Mouse (Mus musculus) midbrain, embryonic 13.5 days (tissue): ENCODE measurements at regions not wholly inside any gene's neighbourhood (a gene's known extent, or its start where the extent isn't known, plus 50 kb on each side); places are given as distances from the start of the nearest gene placed in this dataset.

Source experiments
- ATAC-seq: fragments of 200-750 bp; cut with Nextera tagmentation; 2 replicates; pipeline ENCODE4 v1.8.0; 2017; ENCODE audit warnings: mild to moderate bottlenecking, moderate TSS enrichment, moderate library complexity
- H3K27ac ChIP-seq: fragments of 300-500 bp; sonication (generic); 2 replicates; pipeline ENCODE4 v1.5.1; 2015; ENCODE audit warnings: inconsistent platforms, mild to moderate bottlenecking, moderate library complexity
- H3K27me3 ChIP-seq: fragments of 300-500 bp; sonication (generic); 2 replicates; pipeline ENCODE4 v1.6.1; 2015; ENCODE audit warnings: mild to moderate bottlenecking, inconsistent platforms
- H3K36me3 ChIP-seq: fragments of 300-500 bp; sonication (generic); 2 replicates; pipeline ENCODE4 v1.6.1; 2015; ENCODE audit warnings: mild to moderate bottlenecking, inconsistent platforms
- H3K4me1 ChIP-seq: fragments of 300-500 bp; sonication (generic); replicated peaks from 2 replicates; pipeline ENCODE4 v1.6.1; 2015; ENCODE audit warnings: inconsistent platforms
- H3K4me2 ChIP-seq: fragments of 300-500 bp; sonication (generic); replicated peaks from 2 replicates; pipeline ENCODE4 v1.6.1; 2015; ENCODE audit warnings: moderate library complexity, mild to moderate bottlenecking, inconsistent platforms
- H3K4me3 ChIP-seq: fragments of 300-500 bp; sonication (generic); replicated peaks from 2 replicates; pipeline ENCODE4 v1.5.1; 2015; ENCODE audit warnings: mild to moderate bottlenecking, inconsistent platforms
- H3K9ac ChIP-seq: fragments of 300-500 bp; sonication (generic); replicated peaks from 2 replicates; pipeline ENCODE4 v1.6.1; 2015; ENCODE audit warnings: mild to moderate bottlenecking, inconsistent platforms
- H3K9me3 ChIP-seq: fragments of 300-500 bp; sonication (generic); 2 replicates; pipeline ENCODE4 v1.6.1; 2016; ENCODE audit warnings: mild to moderate bottlenecking, inconsistent platforms
- WGBS: fragments of 180-500 bp; shearing (Covaris S2); methylation state at CpG from one replicate; pipeline ENCODE4 v1.1.7; 2015; 5-methylcytosine and 5-hydroxymethylcytosine counted together

- no peak for ATAC-seq
- peaks cover 36% of the 10 kb centered on the region for H3K4me1 ChIP-seq
- no peak overlapping the region for H3K27ac ChIP-seq
- H3K36me3 ChIP-seq: no peaks in the 10 kb centered on the region
- no peak overlapping the region for H3K4me2 ChIP-seq
- no peak overlapping the region for H3K4me3 ChIP-seq
- no peaks in the 10 kb centered on the region for H3K9me3 ChIP-seq
- H3K27me3 ChIP-seq: no peaks in the 10 kb centered on the region
- H3K9ac ChIP-seq: no peak overlapping the region
- 70% methylated on average over 10 of the region's 10 CpGs for WGBS
These were observed 326.1 kb downstream of the Sox9 start for GRCm38 (mm10) chr11:113107966-113108699.

- Histone ChIP-seq H3K27me3 (no peaks in the 10 kb centered on the region), H3K9me3 (no peaks in the 10 kb centered on the region), H3K4me3 (no peak overlapping the region), H3K9ac (no peak overlapping the region), H3K36me3 (no peaks in the 10 kb centered on the region), H3K4me1 (peaks cover 31% of the 10 kb centered on the region), H3K4me2 (no peak overlapping the region), H3K27ac (no peak overlapping the region)
- WGBS: 94% methylated on average over 4 of the region's 4 CpGs
- ATAC-seq: no peak
These were observed 327.1 kb downstream of the Sox9 start for GRCm38 (mm10) chr11:113109096-113109495.

DNA sequence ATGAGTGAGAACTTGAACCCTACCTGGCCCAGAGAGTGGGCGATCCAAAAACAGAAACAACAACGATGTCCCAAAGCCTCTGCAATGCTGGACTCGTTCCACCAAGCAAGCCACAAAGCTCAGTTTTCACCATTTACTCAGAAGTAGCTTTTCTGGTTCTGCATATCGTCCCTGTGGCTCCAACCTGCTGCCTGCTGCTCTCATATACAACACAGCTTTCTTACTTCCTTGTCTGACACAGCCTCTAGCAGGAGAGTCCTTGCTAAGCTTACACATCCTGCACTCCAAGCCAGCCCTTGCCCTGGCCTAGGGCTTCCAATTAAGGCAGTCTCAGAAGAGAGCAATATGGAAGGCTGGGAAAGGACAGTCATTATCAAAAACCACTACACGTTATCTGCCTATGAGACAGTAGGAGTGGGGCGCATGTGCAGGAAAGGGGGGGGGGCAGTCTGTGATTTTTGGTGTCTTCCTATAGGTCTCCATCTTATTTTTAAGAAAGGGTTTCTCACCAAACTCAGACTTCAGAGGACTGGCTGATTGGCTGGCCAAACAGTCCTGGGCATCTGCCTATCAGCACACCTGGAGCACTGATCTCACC, 331.3 kb downstream of the Sox9 start:
- Histone ChIP-seq H3K4me2 (no peak overlapping the region), H3K4me1 (peaks cover 11% of the 10 kb centered on the region), H3K4me3 (no peak overlapping the region), H3K9ac (no peak overlapping the region), H3K9me3 (no peaks in the 10 kb centered on the region), H3K36me3 (no peaks in the 10 kb centered on the region), H3K27ac (no peak overlapping the region), H3K27me3 (no peaks in the 10 kb centered on the region)
- 90% methylated on average over 6 of the region's 6 CpGs for WGBS
- no peak for ATAC-seq

DNA sequence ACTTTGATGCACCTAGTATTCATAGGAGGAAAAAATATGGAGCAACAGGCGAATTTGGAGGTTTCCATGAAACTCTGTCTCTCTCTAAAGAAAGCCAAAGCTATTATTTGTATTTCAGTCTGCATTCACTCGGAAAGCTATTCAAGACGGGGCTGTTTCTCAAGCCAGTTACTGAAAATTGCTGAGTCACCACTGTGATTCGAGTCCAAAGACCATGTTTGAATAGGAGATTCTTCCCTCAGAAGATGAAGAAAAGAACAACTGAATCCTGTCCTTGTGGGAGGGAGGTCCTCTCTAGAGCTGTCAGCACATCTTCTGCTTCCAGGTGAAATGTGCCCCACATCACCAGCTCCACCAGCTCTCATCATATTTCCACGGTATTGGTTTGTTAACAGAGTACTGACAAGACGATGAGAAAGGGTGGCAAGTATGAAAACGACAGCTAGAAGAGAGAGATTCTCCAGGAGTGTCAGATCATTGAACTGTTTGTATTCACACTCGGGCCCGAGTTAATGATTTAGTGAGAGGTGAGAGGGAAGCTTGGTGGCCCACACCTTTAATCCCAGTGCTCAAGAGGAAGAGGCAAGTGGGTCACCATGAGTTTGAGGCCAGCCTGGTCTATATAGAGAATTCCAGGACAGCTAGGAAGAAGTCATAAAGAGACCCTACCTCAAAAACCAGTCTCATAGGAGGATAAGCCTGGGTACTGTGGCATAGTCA, 335.3 kb downstream of the Sox9 start:
- no peak overlapping the region for H3K4me3 ChIP-seq
- H3K4me2 ChIP-seq: no peak overlapping the region
- H3K27me3 ChIP-seq: no peaks in the 10 kb centered on the region
- no peak overlapping the region for H3K9ac ChIP-seq
- no peaks in the 10 kb centered on the region for H3K36me3 ChIP-seq
- H3K27ac ChIP-seq: no peak overlapping the region
- H3K4me1 ChIP-seq: peaks cover 30% of the 10 kb centered on the region
- H3K9me3 ChIP-seq: no peaks in the 10 kb centered on the region
- 88% methylated on average over 9 of the region's 9 CpGs for WGBS
- no peak for ATAC-seq

DNA sequence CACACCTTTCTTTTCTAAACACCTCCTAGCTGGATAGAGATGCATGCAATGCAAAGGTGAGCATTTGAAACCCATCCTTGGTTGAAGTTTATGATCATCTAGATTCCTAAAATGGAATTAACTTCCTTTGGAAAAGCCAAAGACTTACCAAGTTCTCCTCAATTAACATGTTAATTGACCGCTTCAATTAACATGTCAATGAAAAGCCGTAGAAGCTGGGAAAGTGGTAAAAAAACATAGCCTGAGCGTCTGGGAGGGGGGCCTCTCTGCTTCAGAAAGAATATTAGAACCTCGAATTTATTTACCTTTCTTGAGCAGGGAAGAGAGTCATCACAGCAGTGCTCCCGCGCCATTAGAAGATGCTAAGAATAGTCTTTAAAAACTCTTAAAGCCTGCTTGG, 338.5 kb downstream of the Sox9 start:
- no peaks in the 10 kb centered on the region for H3K27me3 ChIP-seq
- H3K27ac ChIP-seq: no peak overlapping the region; the same call in 1 of the 2 replicates
- no peak overlapping the region for H3K4me2 ChIP-seq
- H3K36me3 ChIP-seq: no peaks in the 10 kb centered on the region
- no peak overlapping the region for H3K4me3 ChIP-seq
- ATAC-seq: no peak
- H3K9me3 ChIP-seq: no peaks in the 10 kb centered on the region
- peaks cover 31% of the 10 kb centered on the region for H3K4me1 ChIP-seq
- 30% methylated on average over 6 of the region's 6 CpGs for WGBS
- no peak overlapping the region for H3K9ac ChIP-seq

GRCm38 (mm10) chr11:113121307-113121706, 339.3 kb downstream of the Sox9 start:
- Histone ChIP-seq H3K27ac (peak overlapping the region; percentile 25; the same call in 1 of the 2 replicates), H3K36me3 (no peaks in the 10 kb centered on the region), H3K4me2 (0 out of 2 replicates have a peak overlapping the region, but pooled peaks have one; percentile 5), H3K27me3 (no peaks in the 10 kb centered on the region), H3K4me1 (peaks cover 31% of the 10 kb centered on the region), H3K4me3 (no peak overlapping the region), H3K9me3 (no peaks in the 10 kb centered on the region), H3K9ac (no peak overlapping the region)
- WGBS: 45% methylated on average over 12 of the region's 12 CpGs
- 0 out of 2 replicates have a peak, but pooled peaks have one; percentile 53 for ATAC-seq

DNA sequence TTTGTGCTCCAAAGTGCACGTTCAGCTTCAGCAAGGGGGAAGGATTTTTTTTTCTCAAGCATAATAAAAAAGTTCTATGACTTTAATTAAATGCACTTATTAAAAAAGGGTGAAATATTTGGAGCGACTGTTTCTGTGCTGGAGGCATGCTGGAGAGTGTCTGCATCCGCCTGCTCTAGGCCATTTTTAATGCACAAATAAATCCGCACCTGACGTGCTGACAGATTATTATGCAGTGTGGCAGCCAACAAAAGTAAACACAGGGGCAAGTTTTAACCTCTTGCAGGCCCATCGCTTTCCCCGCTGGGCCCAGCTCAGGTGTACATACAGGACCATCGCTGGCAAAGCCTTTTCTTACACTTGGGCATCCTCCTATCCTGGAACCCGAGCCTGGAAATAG, 340.1 kb downstream of the Sox9 start:
- no peak overlapping the region for H3K9ac ChIP-seq
- no peak for ATAC-seq
- H3K36me3 ChIP-seq: no peaks in the 10 kb centered on the region
- H3K4me2 ChIP-seq: no peak overlapping the region
- H3K27me3 ChIP-seq: no peaks in the 10 kb centered on the region
- no peak overlapping the region for H3K27ac ChIP-seq
- no peak overlapping the region for H3K4me3 ChIP-seq
- H3K9me3 ChIP-seq: no peaks in the 10 kb centered on the region
- H3K4me1 ChIP-seq: peaks cover 31% of the 10 kb centered on the region
- 56% methylated on average over 9 of the region's 9 CpGs for WGBS

GRCm38 (mm10) chr11:113122964-113123363, 340.9 kb downstream of the Sox9 start:
- Histone ChIP-seq H3K9ac (no peak overlapping the region), H3K9me3 (no peaks in the 10 kb centered on the region), H3K4me1 (peaks cover 31% of the 10 kb centered on the region), H3K27me3 (no peaks in the 10 kb centered on the region), H3K27ac (no peak overlapping the region), H3K4me2 (no peak overlapping the region), H3K4me3 (no peak overlapping the region), H3K36me3 (no peaks in the 10 kb centered on the region)
- WGBS: 49% methylated on average over 2 of the region's 2 CpGs
- 0 out of 2 replicates have a peak, but pooled peaks have one; percentile 62 for ATAC-seq

DNA sequence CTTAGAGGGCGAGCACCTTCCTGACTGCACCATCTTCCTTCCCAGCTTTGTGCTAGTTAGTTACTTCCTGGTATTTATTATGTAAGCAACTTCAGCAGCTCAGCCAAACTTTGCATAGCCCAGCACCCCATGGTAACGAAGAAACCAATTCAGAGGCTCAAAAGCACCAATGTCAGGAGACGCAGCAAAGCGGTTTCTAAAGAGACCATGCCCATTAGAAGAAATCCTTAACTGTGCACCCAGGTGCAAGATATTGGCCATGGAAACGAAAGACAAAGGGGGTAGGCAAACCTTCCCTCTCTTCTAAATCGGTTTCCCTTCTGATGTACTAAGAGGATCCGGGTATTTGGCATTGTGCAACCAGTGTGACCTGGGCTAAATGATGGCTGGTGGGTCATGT, 343.8 kb downstream of the Sox9 start:
- no peak for ATAC-seq
- Histone ChIP-seq H3K27me3 (no peaks in the 10 kb centered on the region), H3K36me3 (peaks cover 9% of the 10 kb centered on the region), H3K4me2 (no peak overlapping the region), H3K4me3 (no peak overlapping the region), H3K9ac (no peak overlapping the region), H3K4me1 (peaks cover 21% of the 10 kb centered on the region), H3K27ac (no peak overlapping the region), H3K9me3 (no peaks in the 10 kb centered on the region)
- 78% methylated on average over 7 of the region's 7 CpGs for WGBS

DNA sequence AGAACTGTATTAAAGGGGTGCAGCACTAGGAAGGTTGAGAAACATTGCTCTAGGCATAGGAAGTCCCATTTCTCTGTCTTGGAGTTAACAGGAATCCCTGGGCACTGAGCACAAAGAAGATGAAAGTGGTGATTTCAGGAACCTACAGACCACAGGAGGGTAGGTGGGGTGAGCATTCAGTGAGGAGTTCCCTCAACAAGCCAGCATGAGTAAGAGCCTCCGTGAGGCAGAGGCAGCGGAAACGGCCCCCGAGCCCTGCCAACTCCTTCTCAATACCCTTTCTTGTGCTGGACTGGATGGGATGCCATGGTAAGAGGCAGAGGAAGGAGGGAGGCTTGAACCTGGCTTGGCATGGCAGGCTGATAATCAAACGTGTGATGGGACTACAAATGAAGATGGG, 347.2 kb downstream of the Sox9 start:
- Histone ChIP-seq H3K27me3 (no peaks in the 10 kb centered on the region), H3K27ac (no peak overlapping the region), H3K4me3 (no peak overlapping the region), H3K36me3 (peaks cover 9% of the 10 kb centered on the region), H3K9me3 (no peaks in the 10 kb centered on the region), H3K9ac (no peak overlapping the region), H3K4me1 (peaks cover 7% of the 10 kb centered on the region; the same call in 1 of the 2 replicates), H3K4me2 (no peak overlapping the region)
- WGBS: 88% methylated on average over 5 of the region's 5 CpGs
- no peak for ATAC-seq

DNA sequence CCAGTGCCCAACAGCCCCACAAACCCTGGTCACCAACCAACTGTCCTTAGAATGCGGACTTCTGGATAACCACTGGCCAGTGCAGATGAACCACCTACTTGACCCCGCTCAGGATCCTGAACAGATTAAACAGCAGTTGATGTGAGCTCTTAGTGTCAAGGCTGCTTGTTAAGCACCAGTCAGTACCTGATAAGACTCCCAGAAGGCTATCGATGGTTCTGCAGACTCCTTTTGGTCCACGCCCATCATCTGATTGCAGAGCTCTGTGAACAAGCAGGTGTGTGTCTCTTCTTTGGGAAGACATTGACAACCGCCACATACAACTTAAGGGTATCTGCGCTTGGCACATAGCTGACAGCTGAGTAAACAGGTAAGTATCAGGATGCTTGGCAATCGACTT, 348.0 kb downstream of the Sox9 start:
- H3K27me3 ChIP-seq: no peaks in the 10 kb centered on the region
- H3K27ac ChIP-seq: no peak overlapping the region
- no peak overlapping the region for H3K4me2 ChIP-seq
- no peaks in the 10 kb centered on the region for H3K9me3 ChIP-seq
- no peak overlapping the region for H3K4me3 ChIP-seq
- H3K36me3 ChIP-seq: peaks cover 9% of the 10 kb centered on the region
- H3K9ac ChIP-seq: no peak overlapping the region
- H3K4me1 ChIP-seq: peaks cover 7% of the 10 kb centered on the region; the same call in 1 of the 2 replicates
- WGBS: 96% methylated on average over 7 of the region's 7 CpGs
- no peak for ATAC-seq
